Mouse (Mus musculus): ENCODE results near the gene Ddx31.
A peak's percentile ranks its signal among the peaks of the same experiment; 100 is the strongest.

Gene Ddx31

GRCm38 (mm10) chr2:28840222-28840951, at the start of gene Ddx31, which contains the start of gene Gtf3c4:
TSS of gene Ddx31 (plus strand) at chr2:28840406.
TSS of gene Gtf3c4 (minus strand) at chr2:28840360.
- peak; percentile 94 for DNase-seq (ENCODE audit: low read depth, low spot score)

DNA sequence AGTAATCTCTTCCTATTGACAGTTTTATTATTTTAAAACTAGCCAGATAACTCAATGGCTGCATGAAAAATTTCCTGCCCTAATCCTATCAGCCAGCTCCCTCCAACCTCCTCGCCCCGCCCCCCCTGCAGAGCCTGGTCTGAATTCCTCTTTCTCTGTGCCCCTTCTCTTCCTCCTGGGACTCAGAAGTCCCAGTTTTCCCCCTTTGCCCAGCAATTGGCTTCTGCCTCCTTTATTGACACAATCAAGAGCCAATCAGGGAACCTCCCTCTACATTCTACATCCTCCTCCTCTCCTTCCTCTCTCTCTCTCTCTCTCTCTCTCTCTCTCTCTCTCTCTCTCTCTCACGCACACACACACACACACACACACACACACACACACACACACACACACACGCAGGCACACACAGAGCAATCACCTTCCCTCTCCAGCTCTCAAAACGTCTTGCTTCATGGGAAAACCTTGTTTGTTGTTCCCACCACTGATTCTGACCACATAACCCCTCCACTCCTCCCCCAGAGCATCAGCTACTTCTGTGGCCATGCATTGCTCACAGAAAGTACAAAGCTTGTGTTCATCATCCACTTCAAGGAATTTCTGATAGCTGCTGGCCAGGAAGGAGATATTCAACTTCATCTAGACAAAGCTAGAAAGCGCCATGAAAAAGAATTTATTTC, 47.1 kb upstream of the Ddx31 start:
- peak; percentile 40 for DNase-seq (ENCODE audit: low read depth, low spot score)

DNA sequence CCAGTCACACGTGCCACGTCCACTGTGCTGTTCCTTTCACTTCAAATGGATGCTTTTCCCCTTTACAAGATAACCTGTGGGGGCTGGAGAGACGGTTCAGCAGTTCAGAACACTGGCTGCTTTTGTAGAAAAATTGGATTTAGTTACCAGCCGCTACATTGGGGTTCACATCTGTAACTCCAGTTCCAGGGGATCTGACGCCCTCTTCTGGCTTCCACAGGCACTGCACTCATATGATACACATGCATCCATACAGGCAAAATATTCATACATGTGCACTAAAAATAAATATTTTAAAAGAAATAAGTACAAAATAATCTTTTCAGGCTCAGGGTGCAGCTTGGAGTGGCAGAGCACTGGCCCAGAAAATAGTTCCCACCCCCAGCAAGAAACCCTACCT, 45.6 kb upstream of the Ddx31 start:
- no peak for DNase-seq (ENCODE audit: low read depth, low spot score)

DNA sequence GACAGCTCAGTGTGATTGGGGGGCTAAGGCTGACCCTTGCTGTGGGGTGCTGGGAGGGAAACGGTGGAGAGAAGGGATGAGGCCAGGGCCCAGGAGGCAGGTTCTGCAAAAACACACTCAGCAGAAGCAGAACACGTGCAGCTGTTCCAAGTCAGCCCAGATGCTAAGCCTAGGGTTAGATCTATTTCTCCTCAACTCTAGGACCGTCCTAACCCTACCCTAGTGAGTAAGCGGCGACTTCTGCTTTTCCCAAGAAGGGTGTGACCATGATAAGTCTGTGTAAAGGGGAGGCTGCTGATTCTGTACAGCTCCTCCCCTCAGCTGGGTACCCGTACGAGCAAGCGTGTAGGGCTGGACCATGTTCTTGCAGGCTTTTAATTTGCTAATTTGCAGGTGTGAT, 43.9 kb upstream of the Ddx31 start:
- DNase-seq (ENCODE audit: low read depth, low spot score) = no peak

DNA sequence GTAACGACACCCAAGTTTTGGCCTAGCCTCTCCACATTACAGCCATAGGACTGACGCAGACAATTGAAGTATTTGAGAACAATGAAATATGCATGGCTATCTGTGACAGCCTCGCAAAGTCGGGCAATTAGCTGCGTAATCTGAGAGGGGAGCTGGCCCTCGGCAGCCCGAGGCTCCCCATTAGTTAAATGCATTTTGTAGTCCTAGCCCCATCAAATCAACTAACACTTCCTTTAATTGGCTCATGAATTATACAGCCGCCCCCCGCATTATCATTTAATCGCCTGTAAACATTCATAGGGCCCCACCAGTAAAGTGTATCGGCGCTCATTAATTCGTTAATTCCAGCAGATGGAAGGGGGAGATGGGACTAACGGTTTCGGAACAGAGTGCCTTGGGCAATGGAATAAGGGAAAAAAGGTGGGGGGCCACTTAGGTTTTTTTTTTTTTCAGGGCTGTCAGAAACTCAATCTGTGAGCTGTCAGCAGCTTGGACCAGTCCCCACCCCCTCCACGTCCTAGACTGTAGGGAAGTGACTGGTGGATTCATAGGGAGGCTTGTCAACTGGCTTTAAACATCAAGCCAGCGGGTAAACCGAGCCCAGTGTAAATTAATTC, 42.6 kb upstream of the Ddx31 start:
- no peak for DNase-seq (ENCODE audit: low read depth, low spot score)

DNA sequence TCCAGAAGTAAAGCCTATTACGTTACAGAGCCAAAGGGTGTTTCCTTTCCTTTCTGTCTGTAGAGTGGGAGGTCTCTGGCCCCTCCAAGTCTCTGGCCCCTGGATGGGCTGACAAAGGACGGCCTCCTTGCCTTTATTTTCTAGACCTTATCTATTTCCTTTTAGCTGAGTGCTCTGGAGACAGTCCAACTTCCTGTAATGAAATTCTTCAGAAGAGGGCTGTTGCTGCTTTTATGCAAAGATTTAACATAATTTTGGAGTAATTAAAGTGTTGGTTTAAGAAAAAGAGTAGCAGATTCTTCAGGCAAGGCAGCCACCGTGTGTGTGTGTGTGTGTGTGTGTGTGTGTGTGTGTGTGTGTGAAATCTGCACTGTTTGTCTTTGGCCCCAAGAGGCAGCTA, 41.8 kb upstream of the Ddx31 start:
- DNase-seq (ENCODE audit: low read depth, low spot score) = no peak

DNA sequence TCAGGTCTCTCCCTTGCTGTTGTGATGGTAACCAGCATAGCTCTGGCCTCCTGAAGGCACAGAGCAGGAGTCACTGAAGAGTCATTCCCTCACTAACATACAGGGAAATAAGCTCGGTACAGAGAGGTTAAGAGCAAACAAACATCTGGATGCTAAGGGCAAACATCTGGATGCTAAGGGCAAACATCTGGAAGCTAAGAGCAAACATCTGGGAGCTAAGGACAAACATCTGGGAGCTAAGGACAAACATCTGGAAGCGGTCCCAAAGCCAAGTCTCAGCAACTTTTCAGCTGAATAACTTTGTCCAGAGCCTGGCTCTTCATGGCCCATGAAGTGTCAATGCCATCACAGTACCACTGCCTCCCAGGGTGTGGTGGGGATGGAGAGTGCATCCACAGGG, 40.6 kb upstream of the Ddx31 start:
- no peak for DNase-seq (ENCODE audit: low read depth, low spot score)

GRCm38 (mm10) chr2:28803406-28803805, 36.8 kb upstream of the Ddx31 start:
- DNase-seq (ENCODE audit: low read depth, low spot score) = no peak

GRCm38 (mm10) chr2:28808841-28809240, 31.4 kb upstream of the Ddx31 start:
- DNase-seq (ENCODE audit: low read depth, low spot score) = no peak

- no peak for DNase-seq (ENCODE audit: low read depth, low spot score)
These were observed 29.8 kb upstream of the Ddx31 start for GRCm38 (mm10) chr2:28810260-28811013.

DNA sequence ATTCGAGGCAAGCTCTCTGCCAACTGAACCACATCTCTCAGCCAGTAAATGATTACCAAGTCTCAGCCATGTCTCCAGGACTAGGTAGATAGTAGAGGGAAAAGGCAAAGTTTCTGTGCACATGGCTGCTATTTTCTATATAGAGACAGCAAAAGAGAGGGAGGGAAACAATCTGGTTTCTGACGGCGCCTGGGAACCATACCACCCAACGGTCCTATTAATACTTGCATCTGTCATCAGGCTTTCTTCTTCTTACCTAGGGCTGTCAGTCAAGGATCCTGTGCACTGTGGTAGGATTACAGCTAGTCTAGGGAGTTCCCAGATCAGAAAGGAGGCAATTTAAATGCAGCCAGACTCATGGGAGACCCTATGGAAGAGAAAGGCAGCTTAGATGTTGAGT, 21.3 kb upstream of the Ddx31 start:
- DNase-seq (ENCODE audit: low read depth, low spot score) = no peak

GRCm38 (mm10) chr2:28829265-28829664, 10.9 kb upstream of the Ddx31 start:
- no peak for DNase-seq (ENCODE audit: low read depth, low spot score)

DNA sequence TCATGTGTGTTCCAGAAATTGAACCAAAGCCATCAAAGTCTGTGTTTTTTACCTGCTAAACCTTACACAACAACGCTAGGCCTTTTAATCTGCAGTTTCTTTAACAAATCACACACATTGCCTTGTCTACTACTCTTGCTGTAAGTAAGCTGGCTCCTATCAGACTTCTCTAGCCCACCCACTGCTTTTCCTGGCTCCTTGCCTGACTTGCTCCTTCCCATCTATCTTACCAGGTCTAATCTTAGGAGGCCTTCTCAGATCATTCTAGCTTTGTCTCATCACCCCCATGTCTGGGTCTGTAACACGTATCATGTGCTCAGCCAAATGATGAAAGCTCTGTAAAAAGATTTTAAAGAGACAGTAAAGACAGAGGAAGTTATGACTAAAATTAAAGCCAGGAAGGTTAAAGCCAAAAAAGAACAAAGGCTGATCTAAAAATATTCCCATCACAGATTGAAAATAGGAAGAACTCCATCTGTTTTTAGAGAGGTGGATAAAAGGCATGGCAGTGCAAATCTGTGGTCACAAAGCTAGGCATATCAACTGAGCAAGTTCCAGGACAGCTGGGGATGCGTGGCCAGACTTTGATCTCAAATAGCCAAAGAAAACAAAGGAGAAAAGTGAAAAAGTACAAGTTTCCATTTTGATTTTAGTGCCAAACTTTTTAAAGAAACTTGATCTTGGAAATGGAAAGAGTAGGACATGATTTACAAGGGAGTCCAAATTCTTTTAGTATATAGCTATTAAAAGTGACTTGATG, 3.8 kb upstream of the Ddx31 start:
- DNase-seq (ENCODE audit: low read depth, low spot score) = no peak

- peak; percentile 8 for DNase-seq (ENCODE audit: low read depth, low spot score)
These were observed 545 bp upstream of the Ddx31 start for GRCm38 (mm10) chr2:28839501-28840221.

DNA sequence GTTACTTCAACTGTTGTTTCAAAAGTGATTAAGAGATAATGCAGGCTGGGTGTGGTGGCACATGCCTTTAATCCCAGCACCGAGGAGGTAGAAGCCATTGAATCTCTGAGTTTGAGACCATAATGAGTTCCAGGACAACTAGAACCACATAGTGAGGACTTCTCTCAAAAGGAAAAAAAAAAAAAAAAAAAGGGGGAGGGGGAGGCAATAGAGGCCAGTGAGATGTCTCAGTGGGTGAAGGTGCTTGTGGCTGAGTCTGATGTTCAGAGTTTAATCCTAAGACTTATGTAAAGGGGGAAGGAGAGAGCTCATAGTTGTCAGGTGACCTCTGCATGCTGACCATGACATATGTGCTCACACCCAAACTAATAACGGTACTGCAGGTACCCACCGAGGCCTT, 1.8 kb downstream of the Ddx31 start:
- no peak for DNase-seq (ENCODE audit: low read depth, low spot score)

GRCm38 (mm10) chr2:28848879-28849278, 8.7 kb downstream of the Ddx31 start:
- DNase-seq (ENCODE audit: low read depth, low spot score) = no peak

DNA sequence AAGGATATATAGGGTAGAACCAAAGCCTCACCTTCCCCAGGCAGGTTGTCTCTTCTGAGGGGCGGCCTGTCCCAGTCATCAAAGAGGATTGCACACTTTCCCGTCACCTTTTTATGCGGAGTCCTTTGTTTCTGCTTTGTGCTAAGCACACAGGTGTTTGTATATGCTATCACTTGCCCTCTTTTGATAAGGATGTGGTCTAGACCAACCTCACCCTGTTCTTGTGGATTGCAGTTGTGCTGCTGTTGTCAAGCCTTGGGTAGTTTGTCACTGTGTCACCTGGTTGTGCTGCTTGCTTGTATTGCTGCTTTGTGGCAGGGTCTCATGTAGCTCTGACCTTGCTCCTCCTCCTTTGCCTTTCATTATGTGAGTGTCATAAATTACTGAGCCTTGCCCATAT, 12.4 kb downstream of the Ddx31 start:
- DNase-seq (ENCODE audit: low read depth, low spot score) = no peak

GRCm38 (mm10) chr2:28855773-28856172, 15.6 kb downstream of the Ddx31 start:
- DNase-seq (ENCODE audit: low read depth, low spot score) = no peak

GRCm38 (mm10) chr2:28859303-28859702, 19.1 kb downstream of the Ddx31 start:
- DNase-seq (ENCODE audit: low read depth, low spot score) = no peak

- no peak for DNase-seq (ENCODE audit: low read depth, low spot score)
These were observed 20.6 kb downstream of the Ddx31 start for GRCm38 (mm10) chr2:28860678-28861423.
